Mouse (Mus musculus) midbrain, postnatal 0 days (tissue): ENCODE data around the gene Zfyve19. TPM values are rescaled to one million over a fixed set of nuclear protein-coding genes. Genes with fewer than 3 reads are reported as not detected.
A peak's percentile ranks its signal among the peaks of the same experiment; 100 is the strongest.

Source experiments
- ATAC-seq: fragments of 200-750 bp; cut with Nextera tagmentation; 2 replicates; pipeline ENCODE4 v1.8.0; 2017; ENCODE audit warnings: moderate number of reproducible peaks, mild to moderate bottlenecking, moderate TSS enrichment, moderate library complexity; ENCODE audit not compliant: low FRiP score
- DNase-seq: peaks from one replicate; pipeline ENCODE4 v3.0.0-alpha.2; 2015; ENCODE audit warnings: low spot score
- H3K27ac ChIP-seq: fragments of 300-500 bp; sonication (generic); 2 replicates; pipeline ENCODE4 v1.5.1; 2014; ENCODE audit warnings: low read depth, mild to moderate bottlenecking, low read length, mixed read lengths
- H3K27me3 ChIP-seq: fragments of 300-500 bp; sonication (generic); 2 replicates; pipeline ENCODE4 v1.6.1; 2014; ENCODE audit warnings: low read length, control low read depth, mixed read lengths; ENCODE audit not compliant: insufficient read depth
- H3K36me3 ChIP-seq: fragments of 300-500 bp; sonication (generic); 2 replicates; pipeline ENCODE4 v1.6.1; 2014; ENCODE audit warnings: low read length, control low read depth, mixed read lengths; ENCODE audit not compliant: insufficient read depth
- H3K4me1 ChIP-seq: fragments of 300-500 bp; sonication (generic); 2 replicates; pipeline ENCODE4 v1.6.1; 2014; ENCODE audit warnings: mild to moderate bottlenecking, control low read depth, antibody characterized with exemption, low read length, mixed read lengths; ENCODE audit not compliant: insufficient read depth
- H3K4me2 ChIP-seq: fragments of 300-500 bp; sonication (generic); 2 replicates; pipeline ENCODE4 v1.6.1; 2014; ENCODE audit warnings: low read depth, mild to moderate bottlenecking, low read length, mixed read lengths; ENCODE audit not compliant: poor library complexity, severe bottlenecking
- H3K4me3 ChIP-seq: fragments of 300-500 bp; sonication (generic); 2 replicates; pipeline ENCODE4 v1.5.1; 2014; ENCODE audit warnings: low read depth, mild to moderate bottlenecking, low read length, moderate library complexity
- H3K9ac ChIP-seq: fragments of 300-500 bp; sonication (generic); replicated peaks from 2 replicates; pipeline ENCODE4 v1.6.1; 2014; ENCODE audit warnings: mild to moderate bottlenecking, low read length, moderate library complexity, mixed read lengths; ENCODE audit not compliant: poor library complexity, severe bottlenecking
- H3K9me3 ChIP-seq: fragments of 300-500 bp; sonication (generic); 2 replicates; pipeline ENCODE4 v1.6.1; 2016; ENCODE audit warnings: low read length, control low read depth
- CTCF ChIP-seq: IDR thresholded peaks from 2 replicates; pipeline ENCODE4 v1.5.1; 2016; ENCODE audit warnings: antibody characterized with exemption, mild to moderate bottlenecking
- WGBS: fragments of 180-500 bp; shearing (Covaris S2); extraction: QIAGEN DNeasy Blood & Tissue Kit; methylation state at CpG from one replicate; pipeline ENCODE4 v1.1.7; 2014; 5-methylcytosine and 5-hydroxymethylcytosine counted together
- polyA plus RNA-seq: library from polyadenylated mRNA; unstranded; fragments of >200 nt; fragmentation: Nextera tagmentation; extraction: Ambion mirVana; gene quantifications from 2 replicates; pipeline ENCODE4 v1.2.1, GENCODE M21; 2015
- total RNA-seq: library from RNA; depleted of rRNA; stranded (reverse); fragments of >200 nt; gene quantifications from 2 replicates; pipeline ENCODE4 v1.2.3, GENCODE M21; 2014

Zfyve19 gene
- total and polyA plus RNA-seq, 2 experiments from 2014 or later = 30.5 to 52.0 TPM

DNA sequence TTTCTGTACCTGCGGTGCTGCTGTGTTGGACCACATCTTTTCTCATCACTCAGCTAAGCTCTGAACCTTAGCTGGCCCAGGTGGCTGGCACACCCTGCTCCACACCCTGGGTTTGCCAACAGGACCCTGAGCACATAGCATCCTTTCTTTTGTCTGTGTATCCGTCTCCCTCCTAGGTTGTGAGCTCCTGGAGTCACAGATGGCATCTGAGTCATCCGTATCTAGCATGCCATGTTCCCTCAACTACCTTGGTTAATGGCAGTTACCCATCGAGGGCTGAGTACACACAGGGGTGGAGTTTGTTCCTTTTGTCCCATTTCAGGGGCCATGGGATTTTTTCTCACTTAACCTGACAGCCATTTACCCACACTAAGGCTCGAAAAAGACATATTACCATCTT lies 42.0 kb downstream of the Zfyve19 start:
- no peak for DNase-seq
- Histone ChIP-seq H3K36me3 (no peaks in the 10 kb centered on the region), H3K4me2 (no peak overlapping the region), H3K9ac (no peak overlapping the region), H3K4me3 (no peak overlapping the region), H3K27ac (no peak overlapping the region), H3K4me1 (no peaks in the 10 kb centered on the region), H3K9me3 (no peaks in the 10 kb centered on the region), H3K27me3 (peaks cover 4% of the 10 kb centered on the region; the same call in 1 of the 2 replicates)
- no peak for ATAC-seq
- TF ChIP-seq CTCF = no peak
- 72% methylated on average over 5 of the region's 5 CpGs for WGBS

DNA sequence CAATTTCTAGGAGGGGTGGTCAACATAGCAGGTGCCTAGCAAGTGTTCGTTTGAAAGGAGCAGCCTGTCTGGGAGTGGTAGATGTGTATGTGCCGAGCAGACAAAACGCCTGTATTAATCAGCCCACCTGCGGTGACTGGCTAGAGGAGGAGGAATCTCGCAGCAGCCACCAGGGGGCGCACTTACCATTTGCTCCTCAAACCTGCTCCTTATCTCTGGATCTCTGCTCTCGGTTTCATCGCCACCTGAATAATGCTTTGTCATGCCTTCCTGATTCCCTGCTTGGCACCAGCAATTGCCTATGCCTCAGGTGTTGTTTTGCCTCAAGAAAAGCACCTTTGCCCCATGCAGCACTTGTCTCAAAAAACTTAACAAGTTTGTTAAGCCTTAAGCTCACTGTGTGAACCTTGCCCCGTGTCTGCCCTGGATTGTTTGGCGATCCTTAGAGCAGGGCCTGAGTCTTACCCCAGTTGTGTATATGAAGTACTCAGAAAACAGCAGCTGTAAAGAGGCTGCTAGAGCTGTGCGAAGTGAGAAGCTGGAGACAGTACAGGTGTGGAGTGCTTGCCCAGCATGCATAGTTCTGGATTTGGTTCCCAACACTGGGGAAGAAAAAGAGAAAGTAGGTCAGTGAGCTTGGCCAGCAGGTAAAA lies 42.5 kb downstream of the Zfyve19 start:
- DNase-seq (peak; percentile 82), ATAC-seq (no peak)
- no peak overlapping the region for H3K4me2 ChIP-seq
- no peak overlapping the region for H3K27ac ChIP-seq
- peak; percentile 84 for TF ChIP-seq CTCF
- H3K27me3 ChIP-seq = peaks cover 6% of the 10 kb centered on the region; the same call in 1 of the 2 replicates
- no peak overlapping the region for H3K9ac ChIP-seq
- no peaks in the 10 kb centered on the region for H3K4me1 ChIP-seq
- no peaks in the 10 kb centered on the region for H3K9me3 ChIP-seq
- H3K4me3 ChIP-seq = no peak overlapping the region
- WGBS = 19% methylated on average over 11 of the region's 11 CpGs
- no peaks in the 10 kb centered on the region for H3K36me3 ChIP-seq

DNA sequence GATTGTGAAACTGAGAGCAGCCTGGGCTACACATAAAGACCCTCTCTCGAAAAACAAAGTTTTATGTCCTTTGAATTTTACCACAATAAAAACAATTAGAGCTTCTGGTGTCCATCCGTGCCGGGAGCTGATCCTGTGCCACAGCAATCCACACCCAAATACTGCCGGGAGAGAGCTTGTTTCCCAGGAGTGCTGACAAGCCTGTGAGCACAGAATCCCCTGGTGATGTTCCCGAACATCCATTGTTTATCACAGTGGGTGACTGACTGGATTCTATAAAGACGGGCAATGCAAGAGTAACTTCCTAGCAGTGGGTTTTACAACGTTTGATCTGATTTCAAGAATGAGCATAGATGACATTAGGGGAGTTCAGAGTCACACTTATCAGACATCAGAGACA lies 46.6 kb downstream of the Zfyve19 start:
- ATAC-seq (no peak), DNase-seq (no peak)
- Histone ChIP-seq H3K4me2 (no peak overlapping the region), H3K9me3 (no peaks in the 10 kb centered on the region), H3K36me3 (no peaks in the 10 kb centered on the region), H3K27ac (no peak overlapping the region), H3K27me3 (peaks cover 6% of the 10 kb centered on the region; the same call in 1 of the 2 replicates), H3K9ac (no peak overlapping the region), H3K4me3 (no peak overlapping the region), H3K4me1 (no peaks in the 10 kb centered on the region)
- no peak for TF ChIP-seq CTCF
- WGBS = 4% methylated on average over 7 of the region's 7 CpGs

DNA sequence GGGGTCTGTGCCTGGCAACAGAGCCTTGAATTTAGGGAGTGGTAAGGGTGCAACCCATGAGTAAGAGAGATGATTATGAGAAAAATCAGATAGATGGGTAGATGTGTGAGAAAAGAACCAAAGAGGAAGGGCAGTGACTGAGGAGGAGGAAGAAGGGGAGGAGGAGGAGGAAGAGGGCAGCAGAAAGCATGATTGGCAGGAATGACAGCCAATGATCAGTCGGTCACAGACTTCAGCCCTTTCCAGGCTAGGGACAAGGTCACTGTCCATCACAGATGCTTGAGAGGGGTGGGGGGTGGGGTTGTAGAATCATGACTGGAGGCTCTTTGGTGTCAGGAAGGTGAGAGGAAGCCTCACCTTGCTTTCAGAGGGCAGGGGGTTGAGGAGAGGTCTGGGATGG lies 52.1 kb downstream of the Zfyve19 start:
- no peak for DNase-seq
- no peak overlapping the region for H3K4me2 ChIP-seq
- no peak overlapping the region for H3K27ac ChIP-seq
- no peaks in the 10 kb centered on the region for H3K9me3 ChIP-seq
- H3K27me3 ChIP-seq = peaks cover under 1% of the 10 kb centered on the region; the same call in 1 of the 2 replicates
- WGBS = 67% methylated on average over 1 of the region's 1 CpGs
- H3K4me1 ChIP-seq = no peaks in the 10 kb centered on the region
- no peak overlapping the region for H3K4me3 ChIP-seq
- no peak for TF ChIP-seq CTCF
- no peak overlapping the region for H3K9ac ChIP-seq
- no peak for ATAC-seq
- no peaks in the 10 kb centered on the region for H3K36me3 ChIP-seq

DNA sequence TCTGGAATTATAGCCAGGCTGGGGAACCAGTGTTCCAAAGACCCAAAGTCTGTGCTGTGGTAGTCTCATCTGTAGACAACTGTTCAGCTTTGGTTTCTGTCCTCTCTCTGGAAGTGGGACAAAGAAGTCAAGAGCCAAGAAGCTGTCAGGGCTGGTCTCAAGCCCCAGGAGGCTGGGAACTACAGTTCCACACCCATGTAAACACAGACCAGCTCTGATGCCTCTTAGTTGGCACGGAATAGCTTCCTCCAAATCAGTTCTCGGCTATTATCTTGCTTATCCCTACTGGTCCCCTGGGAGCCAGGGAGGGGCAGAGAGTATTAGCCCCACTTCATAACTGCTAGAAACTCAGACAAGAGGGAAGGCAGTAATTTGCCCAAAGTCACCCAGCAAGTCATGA lies 52.9 kb downstream of the Zfyve19 start:
- Histone ChIP-seq H3K9ac (no peak overlapping the region), H3K36me3 (no peaks in the 10 kb centered on the region), H3K27me3 (no peaks in the 10 kb centered on the region), H3K4me2 (no peak overlapping the region), H3K4me3 (no peak overlapping the region), H3K27ac (no peak overlapping the region), H3K4me1 (no peaks in the 10 kb centered on the region), H3K9me3 (no peaks in the 10 kb centered on the region)
- no peak for ATAC-seq
- WGBS = 35% methylated on average over 2 of the region's 2 CpGs
- no peak for TF ChIP-seq CTCF
- peak; percentile 42 for DNase-seq

DNA sequence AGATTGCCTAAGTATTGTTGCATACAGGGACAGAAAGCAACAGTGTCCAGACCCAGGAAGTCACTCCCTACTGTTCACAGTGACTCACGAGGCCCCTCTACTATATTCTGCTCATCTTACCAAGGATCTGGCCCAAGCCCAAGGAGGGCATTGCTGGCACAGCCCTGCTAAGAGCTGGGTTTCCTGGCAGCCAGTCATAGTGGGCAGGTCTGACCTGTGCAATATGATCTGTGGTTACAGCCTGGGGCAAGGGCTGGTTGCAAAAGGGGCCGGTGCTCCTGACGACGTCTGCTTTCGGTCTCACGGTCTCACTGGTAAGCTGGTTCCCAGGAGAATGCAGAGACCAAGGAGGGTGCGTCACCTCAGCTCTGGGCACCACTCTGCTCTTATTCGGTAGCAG lies 54.6 kb downstream of the Zfyve19 start:
- WGBS = 42% methylated on average over 8 of the region's 8 CpGs
- ATAC-seq (0 out of 2 replicates have a peak, but pooled peaks have one; percentile 52), DNase-seq (peak; percentile 71)
- Histone ChIP-seq H3K4me1 (no peaks in the 10 kb centered on the region), H3K9ac (no peak overlapping the region), H3K27ac (no peak overlapping the region), H3K9me3 (no peaks in the 10 kb centered on the region), H3K27me3 (no peaks in the 10 kb centered on the region), H3K4me3 (no peak overlapping the region), H3K4me2 (no peak overlapping the region), H3K36me3 (no peaks in the 10 kb centered on the region)
- no peak for TF ChIP-seq CTCF
